Mouse (Mus musculus): ENCODE measurements around the gene Zfp639. TPM values are rescaled to one million over a fixed set of nuclear protein-coding genes. Genes with fewer than 3 reads are reported as not detected.
A peak's percentile ranks its signal among the peaks of the same experiment; 100 is the strongest.

The Zfp639 gene
- total RNA-seq, 2 experiments from 2014 or later, result 28.7 to 41.6 TPM

DNA sequence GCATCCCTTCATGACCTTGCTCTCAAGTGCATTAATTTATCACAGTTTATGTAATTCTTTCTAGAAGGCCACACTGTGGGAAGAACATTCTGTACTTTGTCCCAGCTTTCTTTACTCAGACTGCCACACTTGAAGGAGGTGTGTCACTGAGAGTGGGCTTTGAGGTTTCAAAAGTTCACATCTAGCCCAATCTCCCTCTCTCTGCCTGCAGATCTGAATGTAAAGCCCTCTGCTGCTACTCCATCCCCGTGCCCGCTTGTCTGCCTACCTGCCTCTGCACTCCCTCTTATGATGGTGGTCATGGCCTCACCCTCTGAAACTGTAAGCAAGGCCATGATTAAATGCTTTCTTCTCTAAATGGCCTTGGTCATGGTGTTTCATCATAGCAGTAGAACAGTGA is 9.7 kb upstream of the Zfp639 start:
- DNase-seq, result peak in 1 of 2 experiments; percentile 28

DNA sequence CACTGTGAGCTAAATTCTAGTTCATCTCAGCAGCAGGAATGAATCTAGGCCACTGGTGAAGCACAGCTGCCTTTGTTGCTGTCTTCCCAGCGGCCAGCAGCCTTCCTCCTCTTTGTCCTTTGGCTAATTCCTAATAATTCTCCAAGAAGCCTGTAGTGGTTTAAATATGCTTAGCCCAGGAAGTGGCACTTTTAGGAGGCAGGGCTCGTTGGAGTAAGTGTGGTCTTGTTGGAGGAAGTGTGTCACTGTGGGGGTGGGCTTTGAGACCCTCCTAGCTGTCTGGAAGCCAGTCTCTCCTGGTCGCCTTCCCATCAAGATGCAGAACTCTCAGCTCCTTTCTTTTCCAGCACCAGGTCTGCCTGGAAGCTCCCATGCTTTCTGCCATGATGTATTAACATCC is 4.2 kb upstream of the Zfp639 start:
- no peak for DNase-seq

DNA sequence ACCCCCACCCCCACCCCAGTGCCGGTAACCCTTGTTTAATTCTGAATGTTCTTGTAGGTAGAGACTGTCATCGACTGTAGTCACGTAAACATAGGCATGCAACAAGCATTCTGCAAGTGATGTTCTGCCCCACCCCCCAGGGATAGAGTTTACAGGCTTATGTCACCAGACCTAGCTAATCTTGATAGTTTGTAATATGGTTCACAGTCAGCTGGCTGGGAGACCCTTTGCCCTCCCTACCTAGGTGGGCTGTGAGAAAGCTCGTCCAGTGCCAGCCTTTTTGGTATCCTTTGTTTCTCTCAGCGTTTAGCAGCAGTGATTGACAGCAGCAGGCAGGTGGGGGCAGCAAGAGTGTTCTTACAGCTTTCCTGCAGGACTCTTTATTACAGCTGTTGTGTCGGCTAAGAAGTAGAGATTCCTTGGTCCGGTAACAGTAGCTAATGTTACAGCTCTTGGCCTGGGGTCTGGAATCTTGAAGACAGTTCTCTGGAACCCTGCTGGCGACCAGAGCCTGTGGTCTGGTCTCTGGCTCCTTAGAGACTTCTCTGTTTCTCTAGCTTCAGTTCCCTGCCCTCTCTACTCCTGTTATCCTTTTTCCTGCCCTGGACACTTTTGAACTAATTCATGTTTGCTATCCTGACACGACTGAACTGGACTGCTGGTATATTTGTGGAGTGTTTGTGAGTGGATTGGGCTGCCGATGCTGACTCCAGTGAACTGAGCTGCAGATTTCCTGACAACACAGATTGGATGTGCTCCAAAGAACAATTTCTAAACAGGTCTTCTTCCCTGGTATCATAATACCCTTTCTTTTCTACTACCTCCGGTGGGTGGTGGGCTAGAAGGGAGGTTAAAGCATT is 3.5 kb upstream of the Zfp639 start:
- no peak for DNase-seq

DNA sequence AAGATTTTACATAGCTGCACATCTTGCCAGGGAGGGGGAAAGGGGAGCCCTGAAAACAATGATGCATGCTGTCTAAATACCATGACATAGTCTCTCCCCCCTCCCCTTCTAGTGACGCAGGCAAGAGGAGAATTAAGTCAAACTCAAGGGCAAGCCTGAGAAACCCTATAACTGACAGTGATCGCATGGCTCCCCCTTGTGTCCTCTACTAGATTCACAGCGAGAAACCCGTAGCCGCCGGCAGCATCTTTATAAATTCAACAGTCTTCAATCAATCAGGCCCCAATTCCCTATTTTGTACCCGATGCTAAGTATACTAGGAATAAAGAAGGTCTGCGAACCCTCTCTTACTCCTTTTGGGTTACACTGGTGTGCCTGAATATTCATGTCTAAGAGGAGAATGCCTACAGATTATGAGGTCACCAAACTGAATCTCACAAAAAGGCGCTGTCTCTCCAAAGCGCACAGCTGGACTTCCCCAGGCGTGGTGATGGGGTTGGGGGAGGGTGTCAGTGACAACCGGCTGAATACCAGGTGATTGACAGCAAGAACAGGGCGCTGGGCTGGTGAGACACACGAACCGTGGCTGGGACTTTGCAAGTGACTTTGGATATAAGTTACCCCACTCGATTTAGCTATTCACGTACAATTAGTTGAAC is 1.3 kb upstream of the Zfp639 start:
- DNase-seq, result peak; percentile 62 to 78

DNA sequence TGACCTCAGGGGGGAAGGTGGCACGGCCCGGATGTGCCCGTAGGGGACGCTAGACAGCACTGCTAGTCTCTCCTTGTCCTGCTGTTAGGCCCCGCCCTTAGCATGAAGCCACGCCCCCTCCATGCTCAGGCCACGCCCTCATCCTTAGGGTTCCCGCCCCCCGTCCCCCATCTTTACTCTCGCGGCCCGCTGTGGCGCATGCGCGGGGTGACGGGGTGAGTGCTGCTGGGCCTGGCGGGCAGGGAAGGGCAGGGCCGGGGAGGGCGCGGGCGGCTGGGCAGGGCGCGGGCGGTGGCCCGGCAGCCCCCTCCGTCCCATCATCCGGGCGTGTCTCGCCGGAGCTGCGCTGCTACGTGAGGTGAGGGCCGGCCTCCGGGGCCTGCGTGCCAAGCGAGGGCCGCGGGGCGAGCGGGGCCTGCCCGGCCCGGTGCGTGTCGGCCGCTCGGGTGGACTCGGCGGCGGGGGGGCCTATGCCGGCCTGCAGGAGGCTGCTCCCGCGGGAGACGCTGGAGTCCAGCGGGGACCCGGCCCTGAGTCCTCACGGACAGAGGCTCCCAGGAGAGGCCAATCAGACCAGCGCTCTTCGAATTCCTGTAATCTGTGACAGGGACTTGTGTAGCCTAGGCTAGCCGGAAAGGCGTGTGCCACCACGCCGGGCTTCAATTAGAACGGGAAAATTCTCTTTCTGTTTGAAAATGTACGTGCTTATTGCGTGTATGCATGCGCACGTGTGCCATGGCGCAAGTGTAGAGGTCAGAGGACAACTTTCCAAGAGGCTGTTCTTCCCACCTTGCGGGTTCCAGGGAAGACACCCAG is 524 bp downstream of the Zfp639 start:
- peak; percentile 98 for DNase-seq

DNA sequence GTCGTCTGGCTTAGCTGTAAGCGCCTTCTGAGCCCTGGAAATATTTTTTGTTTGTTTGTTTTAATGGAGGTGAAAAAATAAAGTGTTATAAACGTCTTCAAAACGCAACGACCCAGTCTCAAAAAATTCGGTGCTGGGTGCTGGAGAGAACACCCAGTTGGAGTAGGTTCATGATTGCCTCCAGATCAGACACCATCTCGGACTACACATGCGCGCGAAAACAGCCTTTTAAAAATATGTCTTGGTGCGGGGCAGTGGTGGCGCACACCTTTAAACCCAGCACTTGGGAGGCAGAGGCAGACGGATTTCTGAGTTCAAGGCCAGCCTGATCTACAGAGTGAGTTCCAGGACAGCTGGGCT is 1.1 kb downstream of the Zfp639 start:
- peak in 1 of 2 experiments; percentile 15 for DNase-seq

DNA sequence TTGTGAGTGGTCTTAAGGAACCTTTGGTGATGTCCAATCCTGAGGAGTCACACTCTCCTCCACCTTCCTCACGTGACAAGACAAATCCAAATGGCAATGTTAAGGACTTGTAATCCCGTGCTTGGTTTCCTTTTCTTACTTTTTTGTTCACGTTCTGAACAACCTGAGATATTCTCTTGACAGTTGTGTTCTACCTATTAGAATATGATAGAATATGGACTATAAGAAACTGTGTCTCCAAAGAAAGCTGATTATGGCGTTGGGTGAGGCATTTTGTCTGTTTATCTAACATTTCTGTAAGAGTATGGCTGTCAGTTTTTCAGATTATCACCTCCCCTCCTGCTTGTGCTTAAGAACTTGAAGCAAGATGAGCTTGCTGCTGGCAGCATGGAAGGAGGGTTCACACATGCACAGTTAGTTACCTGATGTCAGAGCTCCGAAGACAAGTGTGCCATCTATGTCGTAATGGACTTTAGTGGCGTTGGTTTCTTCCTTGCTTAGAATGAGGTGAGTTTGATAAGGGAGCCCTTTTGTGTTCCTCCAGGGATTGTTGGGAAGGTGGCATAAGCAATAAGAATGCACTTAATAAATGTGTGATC is 2.7 kb downstream of the Zfp639 start:
- no peak for DNase-seq

DNA sequence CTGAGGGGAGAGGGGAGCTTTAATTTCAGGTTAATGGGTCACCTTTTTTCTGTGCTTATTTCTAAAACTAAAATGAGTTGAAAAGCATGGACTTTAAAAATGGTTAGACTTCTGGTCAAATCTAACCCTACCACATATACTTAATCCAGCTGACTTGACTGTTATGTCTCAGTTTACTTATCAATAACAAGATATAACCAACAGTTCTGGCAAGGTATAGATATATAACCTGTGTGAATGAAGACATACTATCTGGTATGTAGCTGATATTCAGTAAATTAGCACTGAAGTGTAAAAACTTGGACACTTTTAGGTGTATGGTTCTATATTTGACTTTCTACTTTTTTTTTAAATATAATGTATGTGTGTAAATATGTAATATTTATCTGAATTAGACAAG is 3.5 kb downstream of the Zfp639 start:
- no peak for DNase-seq

DNA sequence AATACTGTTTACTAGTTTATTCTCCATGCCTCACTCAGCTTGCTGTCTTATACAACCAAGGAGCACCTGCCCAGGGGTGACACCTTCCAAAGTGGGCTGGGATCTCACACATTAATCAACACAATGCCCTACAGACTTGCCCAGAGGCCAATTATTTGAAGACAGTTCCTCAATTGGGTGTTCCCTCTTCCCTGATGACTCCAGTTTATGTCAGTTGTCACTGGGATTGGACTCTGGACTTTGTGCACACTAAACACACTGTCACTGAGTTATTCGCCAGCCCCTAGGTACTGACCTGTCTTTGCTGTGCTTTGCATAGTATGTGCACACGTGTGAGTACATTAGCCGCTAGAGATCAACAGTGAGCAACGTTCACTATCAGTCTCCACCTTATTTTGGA is 17.1 kb downstream of the Zfp639 start:
- DNase-seq, result no peak

DNA sequence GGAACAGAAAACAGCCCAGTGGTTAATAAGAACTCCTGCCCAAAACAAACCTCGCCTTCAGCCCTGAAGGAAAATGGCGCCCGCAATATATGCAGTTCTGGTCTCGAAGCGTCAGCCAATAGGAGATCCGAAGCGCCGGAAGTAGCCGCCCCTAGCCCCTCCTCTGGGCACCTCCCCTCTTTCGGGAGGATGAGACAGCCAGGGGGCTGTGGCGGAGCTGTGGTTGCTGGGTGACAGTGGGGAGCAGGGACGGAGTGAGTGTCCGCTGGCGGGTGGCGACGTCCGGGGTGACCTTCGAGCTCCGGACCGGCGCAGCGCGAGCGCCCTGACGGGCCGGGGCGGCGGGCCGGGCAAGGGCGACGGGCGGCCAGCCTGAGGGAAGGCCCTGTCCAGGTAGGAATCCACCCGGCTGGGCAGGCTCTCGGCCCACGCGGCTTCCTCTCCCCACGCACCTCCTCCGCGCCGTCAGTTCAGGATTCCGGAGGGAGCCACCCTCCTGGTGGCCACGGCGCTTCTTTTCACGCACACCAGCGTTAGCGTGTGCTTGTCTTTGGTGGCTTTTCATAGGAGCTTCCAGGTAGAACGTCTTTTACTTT is 19.3 kb downstream of the Zfp639 start, which contains the start of gene Mfn1:
Mfn1 (plus strand) TSS at position 163 of the 596 bp plus-strand sequence.
- DNase-seq, result peak; percentile 97

DNA sequence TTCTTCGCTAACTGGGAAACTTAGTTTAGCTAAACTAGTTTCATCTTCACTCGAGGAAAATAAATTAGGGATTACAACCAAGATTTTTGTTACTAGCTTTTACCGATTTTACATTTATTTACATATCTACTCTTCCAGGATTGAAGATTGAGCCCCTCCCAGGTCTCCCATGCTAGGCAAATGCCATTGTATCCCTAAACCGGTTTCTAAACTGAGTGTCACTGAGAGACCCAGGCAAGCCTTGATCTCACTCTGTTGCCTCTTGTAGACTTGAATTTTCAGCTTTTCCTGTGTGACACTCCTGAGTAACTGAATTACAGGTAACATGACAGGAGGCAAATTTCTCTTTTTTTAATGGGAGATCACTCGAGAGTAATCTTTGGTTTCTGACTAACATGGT is 20.0 kb downstream of the Zfp639 start:
- no peak for DNase-seq

DNA sequence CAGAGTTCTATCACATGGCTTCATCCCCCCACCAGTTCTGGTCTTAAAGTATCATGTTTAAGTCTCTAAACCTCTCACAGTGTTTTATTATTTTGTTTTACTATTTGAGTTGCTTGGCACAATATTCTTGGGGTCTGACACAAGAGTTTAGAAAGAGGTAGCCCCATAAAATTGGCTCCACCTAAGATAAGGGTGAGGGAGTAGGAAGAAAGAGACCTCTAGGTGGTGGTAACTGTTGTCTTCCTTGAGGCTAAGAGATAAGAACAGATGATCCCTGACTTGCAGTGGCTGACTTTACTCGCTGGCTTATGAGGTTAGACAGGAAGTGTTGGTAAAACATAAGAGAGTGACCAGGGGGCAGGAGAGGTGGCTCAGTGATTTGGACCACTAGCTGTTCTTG is 25.6 kb downstream of the Zfp639 start:
- no peak for DNase-seq

DNA sequence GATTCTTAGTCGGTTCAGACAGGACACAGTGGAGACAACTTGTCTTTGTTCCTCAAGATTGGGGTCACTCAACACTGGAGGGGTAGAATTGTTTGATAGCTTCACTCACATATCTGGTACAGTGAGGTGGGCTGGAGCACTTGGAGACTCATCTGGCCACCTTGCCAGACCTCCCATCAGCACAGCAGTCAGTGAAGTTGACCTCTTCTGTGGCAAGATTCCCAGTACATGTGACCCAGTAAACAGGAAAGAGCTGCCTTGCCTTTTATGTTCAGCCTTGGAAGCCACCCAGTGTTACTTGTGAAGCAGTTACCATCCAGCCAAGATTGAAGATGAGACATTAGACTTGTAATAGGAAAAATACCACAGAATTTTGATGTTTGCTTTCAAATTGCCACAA is 27.5 kb downstream of the Zfp639 start:
- peak; percentile 67 to 71 for DNase-seq

DNA sequence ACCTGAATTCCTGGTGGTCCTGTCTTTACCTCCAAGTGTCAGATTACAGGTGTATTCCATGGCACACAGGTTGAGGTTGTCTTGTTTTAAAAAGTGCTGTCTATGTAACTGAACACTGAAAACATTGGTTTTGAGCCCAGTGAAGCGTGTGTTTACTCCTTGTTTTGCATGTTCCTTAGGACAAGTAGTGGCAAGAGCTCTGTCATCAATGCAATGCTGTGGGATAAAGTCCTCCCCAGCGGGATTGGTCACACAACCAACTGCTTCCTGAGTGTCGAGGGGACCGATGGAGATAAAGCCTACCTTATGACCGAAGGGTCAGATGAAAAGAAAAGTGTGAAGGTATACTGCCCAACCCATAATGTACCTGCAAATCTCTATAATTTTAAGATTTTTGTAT is 28.0 kb downstream of the Zfp639 start:
- no peak for DNase-seq

DNA sequence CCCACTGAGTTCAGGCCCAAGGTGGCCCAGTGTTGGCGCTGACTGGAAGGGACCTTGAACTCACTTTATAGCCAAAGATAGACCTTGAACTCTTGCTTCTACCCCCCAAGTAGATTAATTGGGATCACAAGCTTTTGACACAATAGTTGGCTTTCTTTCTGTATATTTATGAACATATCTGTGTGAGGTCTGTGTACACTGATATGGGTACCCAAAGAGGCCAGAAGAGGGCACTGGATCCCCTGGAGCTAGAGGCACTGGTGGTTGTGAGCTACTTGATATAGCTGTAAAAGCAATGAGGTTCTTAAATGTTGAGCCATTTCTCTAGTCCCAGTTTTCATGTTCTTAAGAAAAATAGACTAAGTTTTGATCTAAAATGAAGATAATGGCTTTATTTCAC is 43.0 kb downstream of the Zfp639 start:
- peak in 1 of 2 experiments; percentile 47 for DNase-seq

DNA sequence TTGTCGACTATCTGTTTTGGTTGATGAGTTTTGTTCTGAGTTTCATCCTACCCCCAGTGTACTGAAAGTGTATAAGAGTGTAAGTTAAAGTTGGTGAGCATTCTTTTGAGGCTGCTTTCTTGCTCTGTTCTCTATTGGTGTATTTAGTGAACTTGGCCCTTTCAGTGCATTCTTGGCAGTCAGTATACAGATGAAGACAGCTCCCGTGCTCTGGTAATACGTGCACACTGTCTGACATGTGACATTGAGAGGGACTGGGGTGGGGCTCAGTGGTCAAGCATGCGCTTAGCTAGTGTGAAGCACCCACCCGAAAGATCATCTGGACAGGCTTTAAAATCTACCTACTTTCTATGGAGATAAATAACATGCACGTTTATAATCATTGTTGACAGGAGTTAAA is 53.3 kb downstream of the Zfp639 start:
- no peak for DNase-seq

Other genes starting within 250 kb of the Zfp639 start
- 10 to 100 TPM; 19.1 to 22.3 TPM for gene Zmat3, start 144.2 kb upstream of the Zfp639 start, total RNA-seq (2021)
- 10 to 100 TPM; 52.4 to 62.6 TPM for gene Pik3ca, start 112.6 kb upstream of the Zfp639 start, total RNA-seq (2021)
- gene Kcnmb3, start 18.0 kb upstream of the Zfp639 start, total RNA-seq (2021), result 1 to 10 TPM in 1 of 2 experiments, under 1 TPM in 1; 0.16 to 1.7 TPM
- gene Mfn1, start 19.2 kb downstream of the Zfp639 start, total RNA-seq (2021), result 10 to 100 TPM; 81.8 to 98.6 TPM
- gene Gnb4, start 106.3 kb downstream of the Zfp639 start, total RNA-seq (2021), result 10 to 100 TPM; 42.2 to 79.8 TPM
- 10 to 100 TPM; 43.1 to 50.6 TPM for gene Actl6a, start 196.0 kb downstream of the Zfp639 start, total RNA-seq (2021)
- 100 to 1,000 TPM; 367 to 402 TPM for gene Ndufb5, start 226.7 kb downstream of the Zfp639 start, total RNA-seq (2021)
- 10 to 100 TPM; 29.6 to 36.2 TPM for gene Mrpl47, start 227.3 kb downstream of the Zfp639 start, total RNA-seq (2021)